Mouse (Mus musculus): ENCODE results near the gene B230118H07Rik. TPM values are rescaled to one million over a fixed set of nuclear protein-coding genes. Genes with fewer than 3 reads are reported as not detected.
"Not testable (repeated sequence)": the region's sequence is repeated elsewhere in the genome, so short reads cannot be mapped to it uniquely, and the experiment has no call there.

The B230118H07Rik gene
- total RNA-seq, 2 experiments from 2014 or later = 30.7 to 33.0 TPM

GRCm38 (mm10) chr2:101536887-101537286 is 112.4 kb downstream of the B230118H07Rik start:
- not testable (repeated sequence) for DNase-seq (ENCODE audit: extremely low spot score in 1 of 2, low spot score in 1 of 2)

DNA sequence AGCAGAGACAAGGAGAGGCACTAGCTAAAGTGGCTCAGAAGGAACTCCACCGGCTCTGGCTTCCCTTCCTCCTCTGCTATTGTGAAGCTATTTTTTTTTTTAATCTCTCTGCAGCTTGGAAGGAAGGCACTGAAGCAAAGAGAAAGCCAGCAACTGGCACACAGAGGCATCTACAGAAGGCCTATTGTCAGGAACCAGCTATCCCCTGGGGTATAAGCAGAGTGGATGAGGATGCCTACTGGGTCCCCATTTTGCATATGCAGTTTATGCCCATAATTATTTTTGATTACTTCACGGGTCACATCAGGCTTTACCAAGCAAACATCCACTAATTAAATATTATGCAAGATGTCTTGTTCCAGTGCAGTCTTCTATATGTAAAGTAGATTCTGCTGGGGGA is 115.6 kb downstream of the B230118H07Rik start:
- DNase-seq (ENCODE audit: extremely low spot score in 1 of 2, low spot score in 1 of 2) = no peak

DNA sequence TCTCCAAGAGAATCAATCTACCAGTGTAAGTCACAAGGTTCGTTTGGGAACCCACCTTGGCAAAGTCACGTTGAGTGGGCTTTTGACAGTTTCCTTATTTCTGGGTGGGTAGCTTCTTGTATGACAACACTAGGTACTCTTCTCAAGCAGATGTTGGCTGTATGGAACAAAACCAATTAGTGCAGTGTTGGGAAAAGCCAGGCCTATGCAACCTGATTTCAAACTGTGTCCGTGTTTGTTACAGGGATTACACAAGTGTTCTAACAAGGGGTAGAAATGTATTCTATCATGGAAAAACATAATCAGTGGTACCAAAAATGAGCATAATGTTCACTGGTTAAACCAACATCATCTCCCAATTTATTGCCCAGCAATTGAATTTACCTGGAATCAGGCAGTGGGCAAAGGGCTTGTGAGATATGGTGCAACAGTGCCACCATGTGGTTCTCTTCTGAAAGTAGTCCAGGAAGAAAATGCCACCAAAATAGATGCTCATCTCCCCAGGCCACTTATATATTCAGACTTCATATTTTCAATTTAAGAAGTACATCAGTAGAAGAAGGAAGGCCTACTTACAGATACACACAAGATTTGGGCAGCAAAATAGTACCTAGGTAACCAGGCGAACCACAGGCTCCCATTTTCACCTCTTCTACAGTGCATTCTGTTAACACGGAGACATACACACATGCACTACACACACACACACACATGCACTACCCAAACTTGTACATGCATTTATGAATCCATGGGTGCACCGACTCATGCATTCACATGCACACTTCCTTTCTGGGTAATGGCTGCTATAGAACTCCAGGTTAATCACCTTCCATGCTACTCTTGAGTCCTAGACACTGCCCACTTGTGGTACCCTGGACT is 123.6 kb downstream of the B230118H07Rik start:
- peak in 1 of 2 experiments; percentile 53 for DNase-seq (ENCODE audit: extremely low spot score in 1 of 2, low spot score in 1 of 2)

- no peak for DNase-seq (ENCODE audit: extremely low spot score in 1 of 2, low spot score in 1 of 2)
Measured at GRCm38 (mm10) chr2:101525091-101525490, 124.2 kb downstream of the B230118H07Rik start.

DNA sequence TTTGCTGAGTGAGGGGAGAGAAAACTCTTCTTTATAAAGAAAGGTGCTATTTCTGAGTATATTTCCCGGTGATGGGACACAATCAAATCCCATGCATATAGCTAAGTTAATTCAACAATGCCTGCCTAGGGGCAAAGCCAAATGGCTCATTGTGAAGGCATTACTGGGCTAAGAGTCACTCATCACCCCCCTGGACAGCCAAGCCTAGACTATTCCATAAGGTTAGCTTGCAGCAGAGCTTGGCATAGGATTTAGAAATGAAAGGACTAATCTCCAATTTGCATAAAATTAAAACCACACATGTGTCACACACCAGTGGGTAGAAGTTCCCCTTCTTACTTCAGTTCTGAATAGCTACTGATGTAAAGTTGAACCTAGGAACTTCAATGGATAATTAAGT is 128.8 kb downstream of the B230118H07Rik start:
- DNase-seq (ENCODE audit: extremely low spot score in 1 of 2, low spot score in 1 of 2) = no peak

DNA sequence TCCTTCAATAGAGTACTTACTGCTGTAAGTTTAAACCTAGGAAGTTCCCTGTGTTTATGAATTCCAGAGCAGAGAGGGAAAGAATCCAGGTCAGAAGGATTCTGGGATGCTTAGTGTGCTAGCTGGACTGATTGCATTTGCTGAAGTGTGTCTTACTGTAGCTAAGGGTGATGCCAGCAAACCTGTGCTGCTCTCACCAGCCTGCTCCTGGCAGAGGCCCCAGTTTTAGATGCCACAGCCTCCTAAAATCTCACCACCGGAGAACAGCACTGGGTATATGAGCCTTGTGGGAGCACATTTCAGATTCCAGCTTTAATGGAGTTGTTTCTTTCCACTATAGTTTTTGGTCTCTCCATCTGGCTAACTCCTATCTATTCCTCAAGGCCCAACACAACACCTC is 129.4 kb downstream of the B230118H07Rik start:
- no peak for DNase-seq (ENCODE audit: extremely low spot score in 1 of 2, low spot score in 1 of 2)

Other genes with a start within 250 kb of the B230118H07Rik start
- gene Rag2, start 24.8 kb downstream of the B230118H07Rik start, total RNA-seq (2021) = not detected
- under 1 TPM; 0.16 to 0.22 TPM for gene Rag1, start within 50 bp of the B230118H07Rik start, total RNA-seq (2021)
- 10 to 100 TPM; 14.0 to 14.7 TPM for gene Traf6, start 28.9 kb upstream of the B230118H07Rik start, total RNA-seq (2021)
- 10 to 100 TPM in 1 of 2 experiments, 1 to 10 TPM in 1; 8.8 to 12.1 TPM for gene Prr5l, start 233.5 kb upstream of the B230118H07Rik start, total RNA-seq (2021)
- 10 to 100 TPM; 30.2 to 44.4 TPM for gene Commd9, start 236.7 kb upstream of the B230118H07Rik start, total RNA-seq (2021)

Data from layer of hippocampus, postnatal 25 days (tissue).